Mouse (Mus musculus) left cerebral cortex, adult 6 months (tissue): ENCODE measurements around the gene Zswim7. TPM values are rescaled to one million over a fixed set of nuclear protein-coding genes. Genes with fewer than 3 reads are reported as not detected.

ENCODE experiments used
- long read RNA-seq, 2 experiments: library from polyadenylated mRNA; unstranded; transcript quantifications; one replicate each; pipeline ENCODE4 v2.0.0; 2019 to 2020
- polyA plus RNA-seq: library from polyadenylated mRNA; unstranded; fragments of <200 nt; fragmentation: Nextera tagmentation; gene quantifications from 2 replicates; pipeline ENCODE4 v1.2.3, GENCODE M21; 2021

Zswim7 gene
- 47.5 and 50.0 TPM in 2 replicates for polyA plus RNA-seq
- long read RNA-seq, experiment 1, partial matches to known transcripts: 1 of 7 reads
- long read RNA-seq, experiment 1, other reads (novel, unspliced or antisense): 2 of 7 reads
- long read RNA-seq, experiment 2, transcript Zswim7-201 (5 exons, 732 nt): major isoform, 24 of 30 reads
- long read RNA-seq, experiment 2, partial matches to known transcripts: 3 of 30 reads
- long read RNA-seq, experiment 2, other reads (novel, unspliced or antisense): 3 of 30 reads

GRCm38 (mm10) chr11:62280675-62281600, at the start of gene Zswim7, which contains the start of gene Ttc19:
Zswim7 (minus strand) TSS chr11:62281375.
Ttc19 (plus strand) TSS chr11:62281473.

GRCm38 (mm10) chr11:62248401-62249244, 32.6 kb downstream of the Zswim7 start, which contains the start of gene Adora2b:
Adora2b (plus strand) TSS chr11:62248984.

Other genes with a start within 250 kb of the Zswim7 start
- 7.3 and 8.6 TPM in 2 replicates for gene Adora2b, start 32.4 kb downstream of the Zswim7 start, polyA plus RNA-seq
- gene Ttc19, start 98 bp upstream of the Zswim7 start, polyA plus RNA-seq: 11.6 and 31.1 TPM in 2 replicates
- 3.4 and 3.9 TPM in 2 replicates for gene Pigl, start 177.1 kb upstream of the Zswim7 start, polyA plus RNA-seq
- 51.6 and 98.2 TPM in 2 replicates for gene Ncor1, start 177.2 kb upstream of the Zswim7 start, polyA plus RNA-seq